Mouse (Mus musculus) natural killer cell, adult 2 months (primary cell): ENCODE data around the gene Mib2.

ENCODE experiments used
- DNase-seq, 2 experiments: peaks; one replicate each; pipeline ENCODE4 v3.0.0; 2022; ENCODE audit warnings: low spot score in 2 of 2

Gene Mib2

GRCm38 (mm10) chr4:155618321-155618720 is 50.7 kb downstream of the Mib2 start:
- no peak for DNase-seq

- no peak for DNase-seq
Measured at GRCm38 (mm10) chr4:155613264-155613663, 55.7 kb downstream of the Mib2 start.

GRCm38 (mm10) chr4:155611860-155612259 is 57.1 kb downstream of the Mib2 start:
- DNase-seq: no peak

- DNase-seq: no peak
Measured at GRCm38 (mm10) chr4:155606825-155607224, 62.2 kb downstream of the Mib2 start.

GRCm38 (mm10) chr4:155605132-155605531 is 63.9 kb downstream of the Mib2 start:
- DNase-seq: no peak
